Mouse (Mus musculus): ENCODE data around the gene Akr1d1.

The Akr1d1 gene

DNA sequence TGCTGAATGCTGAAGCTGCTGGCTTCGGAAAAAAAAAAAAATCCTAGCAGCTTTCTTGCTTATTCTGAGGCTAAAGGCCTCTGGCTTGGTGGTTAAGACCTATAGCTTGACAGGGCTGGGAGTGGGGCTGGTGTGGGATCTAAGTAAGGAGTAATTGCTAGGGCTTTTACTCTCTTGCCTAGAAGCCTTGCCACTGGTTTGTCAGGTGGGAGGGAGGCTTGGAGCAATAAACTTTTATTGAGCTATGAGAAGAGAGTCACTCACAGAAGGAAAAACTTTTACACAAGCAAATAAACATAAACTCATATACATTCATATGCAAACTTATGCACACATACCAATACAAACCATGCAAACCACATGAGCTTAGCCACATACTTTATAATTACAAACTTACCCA lies 42.0 kb downstream of the Akr1d1 start:
- no peak for DNase-seq

DNA sequence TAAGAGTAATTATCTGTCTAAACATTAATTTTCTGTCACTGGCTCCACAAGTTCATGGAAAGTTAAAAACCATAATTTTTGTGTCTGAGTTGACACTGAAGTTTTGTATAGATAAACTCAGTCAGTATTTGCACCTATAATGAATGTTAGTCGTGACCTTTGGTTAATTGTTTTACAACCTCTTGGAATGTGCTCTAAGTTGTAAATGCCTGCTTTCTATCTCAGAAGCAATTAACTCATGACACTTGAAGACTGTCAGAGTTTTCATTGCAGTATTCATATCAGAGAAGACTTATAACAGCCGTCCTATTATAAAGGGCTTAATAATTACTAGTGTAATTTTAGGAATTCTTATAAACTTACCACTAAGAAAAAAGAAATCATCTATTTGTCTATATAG lies 43.0 kb downstream of the Akr1d1 start:
- DNase-seq: no peak

DNA sequence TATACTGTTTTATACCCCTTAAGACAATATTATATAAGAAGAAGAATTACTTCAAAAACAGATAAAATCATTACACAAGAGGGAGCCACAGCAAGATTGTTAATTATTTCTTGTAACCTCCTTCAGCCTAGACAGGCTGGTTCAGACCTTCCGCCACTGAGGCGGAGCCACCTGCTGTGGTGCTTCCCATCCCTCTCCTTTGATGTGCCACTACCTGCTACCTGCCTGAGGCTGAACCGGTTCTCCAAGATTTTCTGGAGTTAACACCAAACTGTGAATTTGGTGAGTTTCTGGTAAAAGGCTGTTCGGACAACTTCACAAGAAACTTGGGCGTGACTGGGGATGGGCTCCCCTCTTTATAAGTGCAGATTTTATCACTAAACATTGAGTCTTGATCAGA lies 50.5 kb downstream of the Akr1d1 start:
- DNase-seq: no peak

DNA sequence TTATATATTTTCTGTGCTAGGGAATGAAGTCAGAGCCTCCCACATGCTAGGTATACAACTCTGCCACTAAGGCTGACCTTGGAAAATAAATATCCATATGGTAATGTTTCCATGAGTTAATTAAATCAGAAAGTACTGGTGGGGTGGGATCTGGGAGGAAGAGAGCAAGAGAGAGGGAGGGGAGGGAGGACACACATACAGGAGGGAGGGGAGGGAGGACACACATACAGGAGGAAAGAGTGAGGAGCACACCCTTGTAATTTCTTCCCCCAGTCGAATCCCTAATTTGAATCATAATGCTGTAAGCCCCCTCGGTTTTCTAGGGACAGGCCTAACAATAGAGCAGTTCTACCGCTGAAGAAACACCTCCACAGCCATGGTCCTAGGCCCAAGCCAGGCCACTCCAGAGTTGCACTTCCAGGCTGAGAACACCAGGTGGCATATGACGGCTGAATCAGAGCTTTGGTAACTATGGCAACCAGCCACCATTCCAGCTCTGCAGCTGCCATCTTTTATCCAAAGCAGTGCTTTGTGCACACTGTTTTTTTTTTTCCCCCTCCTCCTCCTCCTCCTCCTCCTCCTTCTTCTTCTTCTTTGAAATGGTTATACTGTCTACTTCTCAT lies 59.5 kb downstream of the Akr1d1 start:
- DNase-seq: peak; percentile 85

DNA sequence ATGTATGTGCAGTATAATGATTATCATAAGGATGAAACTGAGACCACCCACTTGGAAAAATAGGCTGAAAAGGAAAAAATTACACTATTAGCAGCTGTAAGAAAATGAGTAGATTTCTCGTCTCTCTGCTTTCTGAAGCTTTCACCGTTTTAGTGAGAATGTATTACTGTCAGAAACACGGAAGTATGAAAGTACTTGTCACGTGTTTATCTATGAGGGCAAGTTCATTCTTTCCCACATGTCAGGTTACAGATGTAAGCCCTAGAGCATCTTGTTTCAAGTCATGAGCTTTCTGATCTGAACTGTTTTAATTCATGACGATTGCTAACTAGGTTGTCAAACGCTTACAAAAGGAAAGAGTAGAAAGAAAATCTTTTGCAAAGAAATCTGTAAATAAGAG lies 60.8 kb downstream of the Akr1d1 start:
- no peak for DNase-seq

DNA sequence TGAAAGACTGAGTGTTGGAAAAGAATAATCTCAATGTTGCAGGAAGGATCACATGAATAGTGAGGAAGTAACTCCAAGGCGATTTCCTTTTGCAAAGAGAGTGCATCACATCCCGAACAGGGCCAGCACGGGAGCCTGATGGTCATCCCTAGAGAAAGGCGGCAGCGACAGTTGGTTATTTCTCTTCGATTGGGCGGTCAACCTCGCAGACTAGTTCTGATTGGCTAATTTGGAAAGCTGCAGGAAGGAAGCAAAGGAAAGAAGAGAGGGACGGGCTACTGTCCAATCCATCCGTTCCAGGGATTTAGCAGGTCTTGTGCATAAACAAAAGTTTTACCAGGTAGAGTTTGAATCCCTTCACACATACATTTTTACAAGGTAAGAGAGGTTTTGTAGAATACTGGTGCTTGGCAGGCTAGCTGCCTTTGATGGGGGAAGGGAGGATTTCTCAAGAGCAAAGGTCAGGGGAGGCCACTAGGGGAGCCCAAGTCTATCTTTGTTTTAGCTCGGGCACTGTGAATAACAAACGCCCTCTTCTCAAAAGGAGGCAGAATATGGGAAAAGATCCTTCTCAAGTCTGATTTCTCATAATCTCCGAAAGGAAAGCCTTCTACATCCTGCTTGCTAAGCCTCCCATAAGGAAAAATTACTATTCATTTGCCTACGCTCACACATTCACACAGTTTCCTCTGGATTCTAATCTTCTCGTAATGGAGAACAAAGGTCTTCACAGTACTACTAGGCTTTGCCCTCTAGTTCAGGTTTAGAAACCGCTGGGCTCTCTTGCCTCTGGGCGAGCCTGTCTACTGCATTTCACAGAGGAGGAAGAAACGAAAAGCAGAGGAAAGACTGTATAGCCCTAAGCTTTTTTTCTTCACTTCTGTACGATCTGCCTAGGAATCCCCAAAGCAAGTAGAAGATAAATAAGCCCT lies 62.4 kb downstream of the Akr1d1 start:
- DNase-seq: peak; percentile 85

DNA sequence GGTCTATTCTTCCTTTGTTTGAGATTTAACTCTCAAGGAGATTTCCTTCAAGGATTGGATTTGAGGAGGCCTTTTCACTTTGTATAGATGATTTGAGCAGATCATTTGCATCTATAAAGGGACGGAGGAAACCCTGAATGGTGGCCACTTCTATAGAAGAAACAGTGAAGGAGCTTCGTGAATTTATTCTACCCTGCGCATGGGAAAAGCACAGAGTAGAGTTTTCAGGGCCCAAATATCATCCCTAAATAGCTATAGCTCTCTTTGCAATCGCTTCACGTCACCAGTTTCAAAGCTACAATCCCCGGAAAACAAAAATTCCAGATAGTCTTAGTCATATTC lies 63.0 kb downstream of the Akr1d1 start:
- DNase-seq: no peak

DNA sequence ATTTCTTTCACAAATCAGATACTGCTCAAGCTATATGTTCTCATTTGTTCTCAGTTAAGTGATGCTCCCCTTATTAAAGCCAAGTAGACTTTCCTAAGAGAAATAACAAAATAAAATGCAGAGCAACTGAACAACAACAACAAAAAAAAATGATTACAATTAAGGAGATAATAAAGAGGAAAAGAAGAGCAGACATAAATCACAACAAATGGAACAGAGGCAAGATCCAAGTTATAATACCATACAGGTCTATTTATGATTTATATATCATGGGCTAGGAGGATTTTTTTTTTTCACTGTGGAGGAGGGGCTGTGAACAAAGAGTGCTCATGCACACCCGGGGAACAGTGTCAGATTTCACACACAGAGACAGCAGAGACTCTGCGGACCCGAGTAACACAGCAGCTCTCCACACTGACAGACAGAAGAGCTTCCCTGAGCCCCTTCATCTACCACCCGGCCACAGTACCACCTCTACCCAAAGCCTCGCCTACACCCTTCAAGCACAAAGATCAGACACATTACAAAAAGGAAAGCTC lies 63.6 kb downstream of the Akr1d1 start:
- DNase-seq: peak; percentile 9

DNA sequence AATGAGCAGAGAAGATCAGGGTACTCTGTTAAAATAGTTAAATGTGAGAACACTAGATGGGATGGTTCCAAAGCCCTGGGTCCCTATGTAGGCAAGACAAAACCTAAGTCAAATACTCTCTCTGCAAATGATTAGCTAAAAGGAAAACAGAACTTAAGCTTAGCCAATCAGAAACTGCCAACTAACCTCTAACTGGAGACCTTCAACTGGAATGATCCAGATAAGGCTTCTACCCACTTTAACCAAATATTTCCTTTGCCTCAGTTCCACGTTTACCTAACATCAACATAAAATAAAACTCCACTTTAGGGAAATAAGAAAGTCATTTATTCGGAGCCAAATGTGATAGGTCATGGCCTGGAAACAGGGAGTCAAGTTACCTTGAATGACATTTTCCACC lies 67.1 kb downstream of the Akr1d1 start:
- DNase-seq: no peak

DNA sequence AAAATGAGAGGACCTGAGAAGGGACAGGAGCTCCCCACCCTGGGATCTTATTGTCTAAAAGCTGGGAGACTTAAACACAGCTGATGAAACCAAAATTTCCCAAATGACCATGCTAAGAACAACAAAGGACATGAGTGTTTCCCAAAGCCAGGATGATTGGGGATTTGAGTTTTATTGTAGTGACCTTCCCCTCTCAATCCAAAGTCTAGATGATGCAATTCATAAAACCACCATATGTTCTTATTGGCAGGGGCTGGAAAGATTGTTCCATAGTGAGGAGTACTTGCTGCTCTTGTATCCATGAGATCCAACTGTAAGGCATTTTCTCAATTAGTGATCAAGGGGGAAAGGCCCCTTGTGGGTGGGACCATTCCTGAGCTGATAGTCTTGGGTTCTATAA lies 68.1 kb downstream of the Akr1d1 start:
- no peak for DNase-seq

DNA sequence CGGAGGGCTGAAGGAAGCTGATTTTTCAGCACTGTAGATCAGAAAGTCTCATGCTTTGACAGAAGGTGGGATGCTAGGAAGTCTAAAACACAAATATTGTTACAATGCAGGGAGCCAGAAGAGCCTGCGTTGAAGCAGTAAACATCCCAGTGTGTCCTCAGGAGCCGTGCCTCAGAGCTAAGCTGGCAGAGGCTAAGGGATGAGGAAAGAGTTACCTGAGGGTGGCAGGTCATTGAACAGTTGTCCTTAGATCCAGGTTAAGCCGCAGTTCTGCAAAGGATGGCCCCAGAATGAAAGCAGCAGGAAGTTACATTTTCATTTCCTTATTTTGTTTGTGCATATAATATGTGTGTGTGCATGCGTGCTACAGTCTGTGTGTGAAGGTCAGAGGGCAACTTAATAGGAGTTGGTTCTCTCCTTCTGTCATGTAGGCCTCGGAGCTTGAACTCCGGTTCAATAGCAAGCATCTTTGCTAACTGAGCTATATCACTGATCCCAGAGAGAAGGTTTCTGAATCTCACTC lies 71.1 kb downstream of the Akr1d1 start:
- no peak for DNase-seq

DNA sequence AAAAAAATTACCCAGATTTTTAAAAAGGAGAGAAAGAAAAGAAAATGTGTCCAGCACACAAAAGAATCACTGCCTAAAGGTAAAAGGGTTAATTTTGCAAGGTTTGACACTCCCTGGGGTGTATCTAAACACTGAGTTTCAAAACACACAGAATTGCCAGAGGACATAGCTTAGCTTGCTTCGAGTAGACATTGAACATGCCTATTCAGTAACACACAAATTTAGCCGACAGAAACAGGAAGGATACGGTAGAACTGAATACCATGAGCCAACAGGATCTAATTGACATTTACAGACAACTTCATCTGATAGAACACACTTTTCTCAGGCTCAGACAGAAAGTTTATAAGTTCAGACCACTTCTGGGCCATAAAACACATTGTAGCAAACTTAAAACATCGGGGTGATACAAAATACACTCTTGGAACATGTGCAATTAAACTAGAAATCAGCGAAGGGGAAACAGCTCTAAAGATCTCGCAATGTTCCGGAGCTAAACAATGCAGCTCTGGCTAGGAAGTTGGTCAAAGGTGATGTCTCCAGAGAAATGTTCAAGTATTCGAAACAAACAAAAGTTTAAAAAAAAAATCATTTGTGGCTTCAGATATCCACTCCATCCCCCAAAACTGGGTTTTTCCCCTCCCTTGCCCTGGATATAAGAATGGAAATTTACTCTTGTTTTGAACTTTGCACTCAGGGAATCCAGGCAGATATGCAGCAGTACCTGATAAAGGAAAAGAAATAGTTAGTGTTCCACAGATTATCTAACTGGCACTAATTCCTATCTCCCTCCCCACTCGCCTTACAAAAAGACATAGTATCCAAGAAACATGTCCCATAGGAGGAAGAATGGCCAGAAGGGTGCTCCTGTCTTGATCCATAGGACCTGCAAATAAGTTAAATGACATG lies 73.1 kb downstream of the Akr1d1 start:
- DNase-seq: no peak

DNA sequence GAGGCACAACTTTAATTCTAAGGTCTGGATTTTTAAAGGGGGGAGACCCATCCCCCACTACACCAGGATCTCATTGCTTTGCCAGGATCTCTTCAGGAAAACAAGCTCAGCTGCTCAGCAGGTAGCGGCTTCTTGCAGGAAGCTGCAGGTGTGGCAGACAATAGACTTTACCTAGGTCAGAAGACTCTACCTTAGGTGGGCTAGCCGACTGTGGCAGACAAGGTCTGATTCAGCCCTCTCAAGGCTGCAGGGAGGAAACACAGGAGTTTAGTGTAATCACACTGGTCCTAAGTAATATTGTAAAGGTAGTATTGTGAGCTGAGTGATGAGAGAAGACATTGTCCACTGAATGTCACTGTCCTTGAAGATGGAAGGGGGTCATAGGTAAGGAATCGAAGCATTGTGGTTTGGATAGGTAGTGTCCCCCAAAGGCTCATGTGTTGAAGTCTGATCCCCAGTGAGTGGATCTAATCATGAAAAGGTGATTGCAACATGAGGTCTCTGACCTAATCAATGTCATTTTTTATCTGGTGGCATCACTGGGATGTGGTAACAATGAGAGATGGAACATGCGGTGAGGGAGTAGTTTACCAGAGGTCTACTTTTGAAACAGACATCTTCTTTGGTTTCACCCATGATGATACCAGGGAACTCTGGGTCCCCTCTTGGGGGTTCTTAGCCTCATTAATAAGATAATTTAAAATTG lies 74.4 kb downstream of the Akr1d1 start:
- no peak for DNase-seq

DNA sequence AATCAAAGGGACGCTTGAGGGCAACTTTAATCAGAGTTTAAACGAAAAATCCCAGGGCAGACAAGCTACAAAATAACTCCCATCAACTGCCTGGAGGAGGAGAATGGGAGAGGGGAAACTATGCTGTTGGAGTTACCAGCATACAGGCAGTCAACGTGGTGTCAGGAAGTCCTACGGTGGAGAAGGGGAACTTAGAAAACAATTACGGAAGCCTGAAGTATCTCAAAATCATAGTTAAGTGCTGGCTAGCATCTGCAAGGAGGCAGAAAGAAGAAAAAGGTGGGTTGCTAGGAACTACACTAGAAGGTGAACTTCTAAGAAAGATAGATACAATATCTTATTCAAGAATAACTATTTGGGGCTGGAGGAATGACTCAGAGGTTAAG lies 74.9 kb downstream of the Akr1d1 start:
- no peak for DNase-seq

DNA sequence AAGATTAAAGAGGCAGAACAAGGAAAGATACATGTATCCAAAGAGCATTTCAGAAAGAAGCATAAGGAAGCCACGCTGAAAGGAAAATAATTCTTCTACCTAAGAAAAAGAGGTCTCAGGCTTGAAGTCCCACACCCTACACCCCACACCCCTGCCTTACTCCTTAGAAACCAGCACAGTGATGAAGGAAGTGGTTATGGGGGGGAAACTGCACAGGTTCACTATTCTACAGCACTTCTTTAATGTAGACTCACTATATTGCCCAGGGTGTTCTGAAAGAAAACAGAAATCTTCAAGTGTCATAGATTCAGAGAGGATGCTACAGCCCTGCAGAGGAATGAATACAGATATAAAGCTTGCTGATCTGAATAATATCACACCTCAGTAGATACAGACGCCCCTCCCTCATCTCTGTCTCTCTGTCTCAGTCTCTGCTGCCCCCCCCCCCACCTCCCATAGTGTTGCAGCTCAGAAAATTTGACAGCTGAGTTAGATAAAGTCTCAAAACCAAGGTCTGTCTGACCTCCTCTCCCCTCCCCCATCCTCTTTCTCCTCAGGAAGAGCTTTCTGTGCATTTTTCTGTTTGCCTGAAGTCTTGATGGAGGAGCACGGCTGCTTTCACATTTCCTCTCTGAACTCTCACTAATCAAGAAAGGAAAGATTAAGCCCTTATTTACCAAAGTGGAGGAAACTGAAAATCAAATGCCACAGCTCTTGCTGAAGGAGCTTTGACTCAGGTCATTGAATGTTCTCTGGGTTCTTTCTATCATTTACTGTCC lies 77.7 kb downstream of the Akr1d1 start:
- DNase-seq: no peak

DNA sequence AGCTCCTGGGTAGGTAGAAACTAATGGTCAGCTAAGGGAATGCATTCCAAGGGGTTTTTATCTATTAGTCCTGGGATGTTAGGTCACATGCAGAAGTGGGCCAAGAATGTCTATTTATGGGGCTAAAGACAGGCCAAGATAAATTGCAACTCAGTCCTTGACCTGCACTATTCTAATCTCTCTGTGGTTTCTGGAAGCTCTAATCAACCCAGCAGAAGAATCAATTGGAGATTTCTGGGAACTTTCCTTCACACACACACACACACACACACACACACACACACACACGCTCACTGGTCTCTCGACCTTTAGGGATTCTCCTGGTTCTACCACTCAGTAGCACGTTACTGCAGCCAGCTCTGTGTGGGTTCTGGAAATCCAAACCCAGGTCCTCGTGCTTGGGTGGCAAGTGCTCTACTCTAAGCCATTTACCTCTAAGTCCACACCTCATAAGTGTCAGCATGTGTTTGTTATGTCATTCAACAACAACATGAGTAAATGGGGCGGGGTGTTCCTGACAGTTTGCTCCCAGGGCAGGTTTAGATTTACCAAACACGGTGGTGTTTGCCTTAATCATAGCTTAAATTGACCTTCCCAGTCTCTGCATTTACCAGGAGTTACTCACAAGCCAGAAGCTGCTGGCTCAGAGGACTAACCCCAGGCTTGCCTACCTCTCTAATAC lies 82.8 kb downstream of the Akr1d1 start:
- no peak for DNase-seq

DNA sequence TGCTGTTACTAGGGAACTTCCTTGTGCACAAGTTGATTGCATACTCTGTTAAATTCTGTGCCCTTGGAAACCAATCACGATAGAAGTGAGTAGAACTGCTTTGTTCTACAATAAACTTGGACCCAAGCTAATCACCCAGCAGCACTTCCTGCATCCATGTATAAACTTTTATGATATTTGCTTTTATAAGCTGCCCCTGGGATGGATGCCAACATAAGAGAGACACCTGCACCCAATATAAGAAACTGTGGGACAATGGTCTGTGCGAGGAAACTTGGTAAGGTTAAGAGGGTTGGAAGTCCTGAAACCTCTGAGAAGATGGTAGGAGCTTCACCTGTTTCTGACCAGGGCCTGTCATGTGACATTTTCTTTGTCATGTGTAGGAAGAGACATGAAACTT lies 85.5 kb downstream of the Akr1d1 start:
- no peak for DNase-seq

DNA sequence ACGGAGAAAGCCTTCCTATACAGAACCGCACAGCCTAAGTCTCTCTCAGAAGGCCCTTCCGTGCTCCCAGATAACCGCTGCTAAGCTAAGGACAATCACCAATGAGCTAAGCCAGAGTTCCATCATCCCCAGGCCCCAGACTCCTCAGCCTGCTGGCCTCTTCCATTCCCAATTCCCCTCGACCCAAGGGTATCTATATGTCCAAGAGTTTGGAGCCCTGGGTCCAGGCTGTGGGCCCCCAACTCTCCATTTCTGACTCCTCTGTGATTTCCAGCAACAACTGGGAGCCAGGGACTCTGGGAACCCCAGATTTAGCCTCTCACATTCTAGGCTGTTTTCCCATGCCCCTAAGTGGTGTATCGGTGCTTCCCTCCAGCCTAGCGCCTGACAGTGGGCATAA lies 86.2 kb downstream of the Akr1d1 start:
- no peak for DNase-seq

DNA sequence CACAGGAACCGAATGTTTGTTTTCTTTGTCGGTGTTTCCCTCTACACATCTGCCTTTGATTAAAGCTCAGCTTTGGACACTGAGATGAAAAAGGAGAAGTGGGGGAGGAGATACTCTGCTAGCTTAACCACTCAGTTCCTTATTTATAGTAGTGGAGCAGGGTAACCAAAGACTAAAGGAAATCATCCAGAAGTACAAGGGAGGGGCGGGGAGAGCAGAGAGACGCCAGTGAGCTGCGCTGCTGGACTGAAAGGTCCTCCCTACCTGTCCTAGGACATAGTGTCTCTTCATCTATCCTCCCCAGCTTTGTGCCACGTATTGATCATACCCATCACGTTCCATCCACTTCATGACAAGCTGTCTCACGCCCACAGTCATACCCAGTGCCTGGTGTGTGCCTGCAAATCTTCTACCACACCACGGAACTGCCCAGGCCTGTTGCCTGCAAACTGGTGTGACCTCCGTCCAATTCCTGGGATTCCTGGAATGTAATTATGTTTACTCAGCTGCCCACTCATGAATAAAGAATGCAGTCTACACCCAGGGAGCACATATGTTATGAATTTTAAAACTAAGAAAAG lies 87.5 kb downstream of the Akr1d1 start:
- DNase-seq: no peak

Measured in retina, postnatal 1 day (tissue).